Mouse (Mus musculus): Measurements from ENCODE around the gene Sh3pxd2a. TPM values are rescaled to one million over a fixed set of nuclear protein-coding genes. Genes with fewer than 3 reads are reported as not detected.
A peak's percentile ranks its signal among the peaks of the same experiment; 100 is the strongest.

The Sh3pxd2a gene
- total and polyA plus RNA-seq, 3 experiments, result 1.3 to 4.6 (median 3.2) TPM

DNA sequence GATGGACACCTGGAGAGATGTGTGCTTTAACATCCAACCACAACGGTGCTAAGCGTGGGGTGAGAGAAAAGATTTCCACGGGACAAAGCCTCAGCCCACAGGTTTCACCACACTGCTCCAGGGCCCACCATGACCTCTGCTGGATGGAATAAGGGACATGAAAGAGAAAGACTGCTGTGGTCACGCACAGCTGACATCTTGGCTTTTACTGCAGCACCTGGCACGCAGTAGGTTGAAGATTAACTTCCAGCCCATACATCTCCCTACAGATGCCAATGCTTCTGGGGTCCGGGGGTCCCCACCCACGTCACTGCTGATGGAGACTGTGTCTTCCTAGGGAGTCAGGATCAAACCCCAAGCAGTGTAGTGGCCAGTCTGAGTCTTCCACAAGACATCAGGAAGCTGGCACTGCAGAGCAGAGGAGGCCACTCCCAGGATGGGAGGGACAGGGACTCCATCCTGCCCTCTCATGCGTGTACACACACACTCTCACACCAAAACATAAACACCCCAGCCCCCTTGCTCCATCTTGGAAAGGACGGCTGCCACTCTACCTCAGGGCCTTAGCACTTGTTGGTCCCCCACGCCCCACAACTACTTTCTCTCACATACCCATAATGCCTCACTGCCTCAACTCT lies 12.6 kb downstream of the Sh3pxd2a start:
- dilution Hi-C loops (cut with MboI; ENCODE audit: extremely low pct_ligation_motif_present, extremely low pct_unique_long_range_greater_than_20kb, low sequenced_read_pairs) (no loop called here), in situ Hi-C loops (cut with MboI; ENCODE audit: low pct_ligation_motif_present, low pct_unique_long_range_greater_than_20kb, low sequenced_read_pairs) (no loop called here)
- H3K4me2 ChIP-seq (ENCODE audit: insufficient read depth, low read depth, poor library complexity, severe bottlenecking), result no peak overlapping the region
- peaks cover 59 to 86% of the 10 kb centered on the region in 2 experiments for H3K4me1 ChIP-seq (ENCODE audit: control insufficient read depth in 1 of 2, insufficient read depth in 2 of 2)
- TF ChIP-seq POLR2AphosphoS2 (IDR thresholded peaks at IDR 0.05; ENCODE audit: low read depth, low read length), result no peak
- peak; percentile 34; the same call in 1 of the 2 replicates for TF ChIP-seq BHLHE40 (IDR thresholded peaks at IDR 0.05; ENCODE audit: low read depth, low read length)
- TF ChIP-seq TCF12 (IDR thresholded peaks at IDR 0.05; ENCODE audit: low read depth, low read length), result no peak
- TF ChIP-seq ETS1 (conservative IDR thresholded peaks at IDR 0.05; ENCODE audit: low read depth, low read length), result no peak
- TF ChIP-seq GABPA (IDR thresholded peaks at IDR 0.05; ENCODE audit: insufficient replicate concordance, low read depth, low read length), result no peak
- TF ChIP-seq UBTF (IDR thresholded peaks at IDR 0.05; ENCODE audit: low read depth, low read length), result no peak
- no peak for TF ChIP-seq IRF4 (IDR thresholded peaks at IDR 0.05; ENCODE audit: low read depth, low read length)
- TF ChIP-seq ZC3H11A (IDR thresholded peaks at IDR 0.05; ENCODE audit: low read depth, low read length), result no peak
- TF ChIP-seq ELF1 (IDR thresholded peaks at IDR 0.05; ENCODE audit: low read depth, low read length), result no peak
- TF ChIP-seq TBP (conservative IDR thresholded peaks at IDR 0.05; ENCODE audit: low read depth, low read length), result no peak
- no peak for TF ChIP-seq MAZ (IDR thresholded peaks at IDR 0.05; ENCODE audit: low read depth, low read length)
- no peak for TF ChIP-seq PAX5 (IDR thresholded peaks at IDR 0.05; ENCODE audit: low read length)
- no peak for TF ChIP-seq JUND (conservative IDR thresholded peaks at IDR 0.05; ENCODE audit: low read depth, low read length)
- TF ChIP-seq NRF1 (IDR thresholded peaks at IDR 0.05; ENCODE audit: low read depth, low read length), result no peak
- no peak for TF ChIP-seq USF1 (IDR thresholded peaks at IDR 0.05; ENCODE audit: low read depth, low read length)
- TF ChIP-seq E2F4 (IDR thresholded peaks at IDR 0.05; ENCODE audit: insufficient replicate concordance, low read depth, low read length), result no peak
- no peak for TF ChIP-seq MAFK (IDR thresholded peaks at IDR 0.05; ENCODE audit: insufficient replicate concordance, low read length)
- TF ChIP-seq ZKSCAN1 (IDR thresholded peaks at IDR 0.05; ENCODE audit: borderline replicate concordance, low read depth, low read length), result no peak
- TF ChIP-seq RCOR1 (conservative IDR thresholded peaks at IDR 0.05; ENCODE audit: low read depth, low read length), result no peak
- TF ChIP-seq MYC (IDR thresholded peaks at IDR 0.05; ENCODE audit: low read depth, low read length), result no peak
- TF ChIP-seq CTCF (conservative IDR thresholded peaks at IDR 0.05 in 1 of 2, IDR thresholded peaks at IDR 0.05 in 1 of 2; ENCODE audit: low read depth in 2 of 2, low read length in 2 of 2), result peak in 1 of 2 experiments; percentile 27; a peak in 1 of 4 replicates
- no peak for TF ChIP-seq POLR2A (IDR thresholded peaks at IDR 0.05; ENCODE audit: low read depth, low read length)
- TF ChIP-seq RAD21 (IDR thresholded peaks at IDR 0.05; ENCODE audit: low read depth, low read length), result peak; percentile 22
- TF ChIP-seq KAT2A (IDR thresholded peaks at IDR 0.05; ENCODE audit: insufficient replicate concordance, low read length), result no peak
- TF ChIP-seq JUN (IDR thresholded peaks at IDR 0.05; ENCODE audit: insufficient read depth, low read depth, low read length), result no peak
- no peak for TF ChIP-seq MXI1 (IDR thresholded peaks at IDR 0.05; ENCODE audit: low read depth, low read length)
- no peak for TF ChIP-seq CHD2 (IDR thresholded peaks at IDR 0.05; ENCODE audit: low read length)
- TF ChIP-seq HCFC1 (IDR thresholded peaks at IDR 0.05; ENCODE audit: low read depth, low read length), result no peak
- TF ChIP-seq MEF2A (IDR thresholded peaks at IDR 0.05; ENCODE audit: borderline replicate concordance, low read depth, low read length), result no peak; the same call in 1 of the 2 replicates
- peak; percentile 53 for TF ChIP-seq EP300 (IDR thresholded peaks at IDR 0.05; ENCODE audit: low read length)
- no peak for TF ChIP-seq ZMIZ1 (IDR thresholded peaks at IDR 0.05; ENCODE audit: low read depth, low read length)
- TF ChIP-seq USF2 (conservative IDR thresholded peaks at IDR 0.05; ENCODE audit: low read depth, low read length), result no peak
- TF ChIP-seq MAX (IDR thresholded peaks at IDR 0.05; ENCODE audit: low read length), result no peak
- no peak for TF ChIP-seq NELFE (IDR thresholded peaks at IDR 0.05; ENCODE audit: low read depth, low read length)
- no peak for TF ChIP-seq ZNF384 (IDR thresholded peaks at IDR 0.05; ENCODE audit: low read depth, low read length)
- TF ChIP-seq SIN3A (IDR thresholded peaks at IDR 0.05; ENCODE audit: low read length), result no peak
- no peak for TF ChIP-seq CHD1 (IDR thresholded peaks at IDR 0.05; ENCODE audit: low read depth, low read length)
- peak; percentile 28 for TF ChIP-seq SMC3 (IDR thresholded peaks at IDR 0.05; ENCODE audit: low read depth, low read length)
- H3K9ac ChIP-seq (ENCODE audit: insufficient read depth, low read depth), result no peak overlapping the region
- no peaks in the 10 kb centered on the region for H3K9me3 ChIP-seq (replicated peaks; ENCODE audit: low read length)
- no peak overlapping the region for H3K27ac ChIP-seq (ENCODE audit: insufficient read depth, low read depth)
- no peak for DNase-seq (ENCODE audit: extremely low read depth)
- no peaks in the 10 kb centered on the region for H3K79me2 ChIP-seq (replicated peaks; ENCODE audit: control insufficient read depth, extremely low read depth, insufficient read depth, poor library complexity, severe bottlenecking)
- H3K36me3 ChIP-seq (replicated peaks in 1 of 2; ENCODE audit: control insufficient read depth in 1 of 2, insufficient read depth in 1 of 2, low read length in 1 of 2), result no peaks in the 10 kb centered on the region
- no peak overlapping the region for H3K4me3 ChIP-seq (replicated peaks in 1 of 3; ENCODE audit: low read depth in 2 of 3, low read length in 2 of 3, poor library complexity in 1 of 3)
- no peaks in the 10 kb centered on the region for H3K27me3 ChIP-seq (replicated peaks)

Measured in CH12.LX (cell line).